Mouse (Mus musculus) limb, embryonic 13.5 days (tissue): Measurements from ENCODE around the gene Cdk18. TPM values are rescaled to one million over a fixed set of nuclear protein-coding genes. Genes with fewer than 3 reads are reported as not detected.

Experiments used
- ATAC-seq: fragments of 200-750 bp; cut with Nextera tagmentation; 2 replicates; pipeline ENCODE4 v1.8.0; 2017; ENCODE audit warnings: low read depth, moderate number of reproducible peaks, moderate TSS enrichment; ENCODE audit not compliant: low FRiP score
- H3K27ac ChIP-seq: fragments of 300-500 bp; sonication (generic); 2 replicates; pipeline ENCODE4 v1.5.1; 2015; ENCODE audit warnings: inconsistent platforms, mild to moderate bottlenecking, moderate library complexity
- H3K27me3 ChIP-seq: fragments of 300-500 bp; sonication (generic); 2 replicates; pipeline ENCODE4 v1.6.1; 2015; ENCODE audit warnings: mild to moderate bottlenecking, inconsistent platforms
- H3K36me3 ChIP-seq: fragments of 300-500 bp; sonication (generic); 2 replicates; pipeline ENCODE4 v1.6.1; 2015; ENCODE audit warnings: inconsistent platforms, mild to moderate bottlenecking, moderate library complexity
- H3K4me1 ChIP-seq: fragments of 300-500 bp; sonication (generic); 2 replicates; pipeline ENCODE4 v1.6.1; 2015; ENCODE audit warnings: inconsistent platforms
- H3K4me2 ChIP-seq: fragments of 300-500 bp; sonication (generic); replicated peaks from 2 replicates; pipeline ENCODE4 v1.6.1; 2015; ENCODE audit warnings: inconsistent platforms, mild to moderate bottlenecking, moderate library complexity
- H3K4me3 ChIP-seq: fragments of 300-500 bp; sonication (generic); 2 replicates; pipeline ENCODE4 v1.5.1; 2015; ENCODE audit warnings: moderate library complexity, mild to moderate bottlenecking, inconsistent platforms
- H3K9ac ChIP-seq: fragments of 300-500 bp; sonication (generic); 2 replicates; pipeline ENCODE4 v1.6.1; 2015; ENCODE audit warnings: mild to moderate bottlenecking, inconsistent platforms
- H3K9me3 ChIP-seq: fragments of 300-500 bp; sonication (generic); 2 replicates; pipeline ENCODE4 v1.6.1; 2016; ENCODE audit warnings: inconsistent platforms
- WGBS: fragments of 180-500 bp; shearing (Covaris S2); methylation state at CpG from one replicate; pipeline ENCODE4 v1.1.7; 2015; 5-methylcytosine and 5-hydroxymethylcytosine counted together
- polyA plus RNA-seq: library from polyadenylated mRNA; unstranded; fragments of >200 nt; fragmentation: Nextera tagmentation; extraction: Ambion mirVana; gene quantifications from 2 replicates; pipeline ENCODE4 v1.2.1, GENCODE M21; 2015

The Cdk18 gene
- polyA plus RNA-seq, 1 experiment from 2014 or later = 3.6 TPM

- Histone ChIP-seq H3K9ac (no peak overlapping the region), H3K9me3 (no peaks in the 10 kb centered on the region), H3K36me3 (no peaks in the 10 kb centered on the region), H3K4me2 (no peak overlapping the region), H3K4me1 (peaks cover 1% of the 10 kb centered on the region; the same call in 1 of the 2 replicates), H3K27ac (no peak overlapping the region), H3K27me3 (peaks cover 3% of the 10 kb centered on the region), H3K4me3 (no peak overlapping the region)
- no peak for ATAC-seq
- WGBS = 71% methylated on average over 3 of the region's 3 CpGs
These were observed 5.4 kb upstream of the Cdk18 start for GRCm38 (mm10) chr1:132144837-132145236.

GRCm38 (mm10) chr1:132144223-132144622 lies 4.7 kb upstream of the Cdk18 start:
- 31% methylated on average over 2 of the region's 2 CpGs for WGBS
- Histone ChIP-seq H3K4me1 (peaks cover 4% of the 10 kb centered on the region; the same call in 1 of the 2 replicates), H3K36me3 (no peaks in the 10 kb centered on the region), H3K27ac (no peak overlapping the region), H3K9ac (no peak overlapping the region), H3K9me3 (no peaks in the 10 kb centered on the region), H3K4me3 (no peak overlapping the region), H3K4me2 (no peak overlapping the region), H3K27me3 (peaks cover 3% of the 10 kb centered on the region)
- no peak for ATAC-seq

- no peak for ATAC-seq
- H3K4me3 ChIP-seq = no peak overlapping the region
- H3K4me2 ChIP-seq = no peak overlapping the region
- 62% methylated on average over 4 of the region's 4 CpGs for WGBS
- peaks cover 9% of the 10 kb centered on the region for H3K4me1 ChIP-seq
- no peak overlapping the region for H3K27ac ChIP-seq
- peaks cover 4% of the 10 kb centered on the region for H3K27me3 ChIP-seq
- H3K36me3 ChIP-seq = no peaks in the 10 kb centered on the region
- no peak overlapping the region for H3K9ac ChIP-seq
- H3K9me3 ChIP-seq = no peaks in the 10 kb centered on the region
These were observed 4.2 kb upstream of the Cdk18 start for GRCm38 (mm10) chr1:132143730-132144129.

GRCm38 (mm10) chr1:132143079-132143478 lies 3.6 kb upstream of the Cdk18 start:
- Histone ChIP-seq H3K4me3 (no peak overlapping the region), H3K36me3 (no peaks in the 10 kb centered on the region), H3K27ac (no peak overlapping the region), H3K4me1 (peaks cover 15% of the 10 kb centered on the region), H3K27me3 (peaks cover 11% of the 10 kb centered on the region), H3K4me2 (no peak overlapping the region), H3K9me3 (no peaks in the 10 kb centered on the region), H3K9ac (no peak overlapping the region)
- ATAC-seq = no peak
- 63% methylated on average over 5 of the region's 5 CpGs for WGBS

GRCm38 (mm10) chr1:132141753-132142152 lies 2.3 kb upstream of the Cdk18 start:
- ATAC-seq = no peak
- H3K4me3 ChIP-seq = no peak overlapping the region
- no peaks in the 10 kb centered on the region for H3K36me3 ChIP-seq
- peaks cover 17% of the 10 kb centered on the region for H3K4me1 ChIP-seq
- no peak overlapping the region for H3K9ac ChIP-seq
- no peak overlapping the region for H3K27ac ChIP-seq
- WGBS = 45% methylated on average over 13 of the region's 13 CpGs
- H3K4me2 ChIP-seq = no peak overlapping the region
- H3K9me3 ChIP-seq = no peaks in the 10 kb centered on the region
- H3K27me3 ChIP-seq = peaks cover 14% of the 10 kb centered on the region

GRCm38 (mm10) chr1:132141166-132141565 lies 1.7 kb upstream of the Cdk18 start:
- WGBS = 29% methylated on average over 2 of the region's 2 CpGs
- Histone ChIP-seq H3K4me1 (peaks cover 17% of the 10 kb centered on the region), H3K36me3 (no peaks in the 10 kb centered on the region), H3K27ac (no peak overlapping the region), H3K4me2 (no peak overlapping the region), H3K4me3 (no peak overlapping the region), H3K27me3 (peaks cover 17% of the 10 kb centered on the region), H3K9me3 (no peaks in the 10 kb centered on the region), H3K9ac (no peak overlapping the region)
- ATAC-seq = no peak

- Histone ChIP-seq H3K27me3 (peaks cover 17% of the 10 kb centered on the region), H3K9ac (no peak overlapping the region), H3K4me3 (no peak overlapping the region), H3K27ac (no peak overlapping the region), H3K4me1 (peaks cover 17% of the 10 kb centered on the region), H3K9me3 (no peaks in the 10 kb centered on the region), H3K4me2 (no peak overlapping the region), H3K36me3 (no peaks in the 10 kb centered on the region)
- no peak for ATAC-seq
- 48% methylated on average over 4 of the region's 4 CpGs for WGBS
These were observed 1.1 kb upstream of the Cdk18 start for GRCm38 (mm10) chr1:132140574-132140973.

- no peak for ATAC-seq
- Histone ChIP-seq H3K4me3 (0 out of 2 replicates have a peak overlapping the region, but pooled peaks have one; percentile 73), H3K27ac (no peak overlapping the region), H3K4me2 (peak overlapping the region; percentile 96), H3K4me1 (peaks cover 17% of the 10 kb centered on the region), H3K27me3 (peaks cover 17% of the 10 kb centered on the region), H3K9ac (no peak overlapping the region), H3K9me3 (no peaks in the 10 kb centered on the region), H3K36me3 (no peaks in the 10 kb centered on the region)
- 55% methylated on average over 10 of the region's 10 CpGs for WGBS
These were observed 687 bp upstream of the Cdk18 start for GRCm38 (mm10) chr1:132140171-132140570.

GRCm38 (mm10) chr1:132138576-132139415 lies 688 bp downstream of the Cdk18 start:
- Histone ChIP-seq H3K27ac (no peak overlapping the region), H3K9me3 (no peaks in the 10 kb centered on the region), H3K27me3 (peaks cover 17% of the 10 kb centered on the region), H3K4me1 (peaks cover 17% of the 10 kb centered on the region), H3K9ac (peak overlapping the region; percentile 76), H3K36me3 (no peaks in the 10 kb centered on the region), H3K4me2 (peak overlapping the region; percentile 96), H3K4me3 (peak overlapping the region; percentile 73)
- WGBS = 5% methylated on average over 35 of the region's 35 CpGs
- ATAC-seq = no peak

GRCm38 (mm10) chr1:132137935-132138575 lies 1.4 kb downstream of the Cdk18 start:
- Histone ChIP-seq H3K27ac (no peak overlapping the region), H3K4me2 (peak overlapping the region; percentile 96), H3K4me1 (peaks cover 25% of the 10 kb centered on the region), H3K9me3 (no peaks in the 10 kb centered on the region), H3K36me3 (no peaks in the 10 kb centered on the region), H3K27me3 (peaks cover 17% of the 10 kb centered on the region), H3K9ac (peak overlapping the region; percentile 76; the same call in 1 of the 2 replicates), H3K4me3 (peak overlapping the region; percentile 73)
- no peak for ATAC-seq
- 56% methylated on average over 9 of the region's 9 CpGs for WGBS

- Histone ChIP-seq H3K36me3 (no peaks in the 10 kb centered on the region), H3K9ac (no peak overlapping the region), H3K27me3 (peaks cover 17% of the 10 kb centered on the region), H3K27ac (no peak overlapping the region), H3K4me3 (no peak overlapping the region), H3K4me1 (peaks cover 28% of the 10 kb centered on the region), H3K9me3 (no peaks in the 10 kb centered on the region), H3K4me2 (no peak overlapping the region)
- no peak for ATAC-seq
- 91% methylated on average over 3 of the region's 3 CpGs for WGBS
These were observed 2.6 kb downstream of the Cdk18 start for GRCm38 (mm10) chr1:132136847-132137246.

GRCm38 (mm10) chr1:132135631-132136030 lies 3.9 kb downstream of the Cdk18 start:
- H3K9me3 ChIP-seq = no peaks in the 10 kb centered on the region
- peaks cover 28% of the 10 kb centered on the region for H3K4me1 ChIP-seq
- no peak overlapping the region for H3K27ac ChIP-seq
- H3K36me3 ChIP-seq = no peaks in the 10 kb centered on the region
- no peak overlapping the region for H3K4me2 ChIP-seq
- peaks cover 14% of the 10 kb centered on the region for H3K27me3 ChIP-seq
- H3K4me3 ChIP-seq = no peak overlapping the region
- no peak overlapping the region for H3K9ac ChIP-seq
- WGBS = 76% methylated on average over 7 of the region's 7 CpGs
- ATAC-seq = no peak
